Mouse (Mus musculus): ENCODE measurements around the gene Gga1.

Gga1 gene

DNA sequence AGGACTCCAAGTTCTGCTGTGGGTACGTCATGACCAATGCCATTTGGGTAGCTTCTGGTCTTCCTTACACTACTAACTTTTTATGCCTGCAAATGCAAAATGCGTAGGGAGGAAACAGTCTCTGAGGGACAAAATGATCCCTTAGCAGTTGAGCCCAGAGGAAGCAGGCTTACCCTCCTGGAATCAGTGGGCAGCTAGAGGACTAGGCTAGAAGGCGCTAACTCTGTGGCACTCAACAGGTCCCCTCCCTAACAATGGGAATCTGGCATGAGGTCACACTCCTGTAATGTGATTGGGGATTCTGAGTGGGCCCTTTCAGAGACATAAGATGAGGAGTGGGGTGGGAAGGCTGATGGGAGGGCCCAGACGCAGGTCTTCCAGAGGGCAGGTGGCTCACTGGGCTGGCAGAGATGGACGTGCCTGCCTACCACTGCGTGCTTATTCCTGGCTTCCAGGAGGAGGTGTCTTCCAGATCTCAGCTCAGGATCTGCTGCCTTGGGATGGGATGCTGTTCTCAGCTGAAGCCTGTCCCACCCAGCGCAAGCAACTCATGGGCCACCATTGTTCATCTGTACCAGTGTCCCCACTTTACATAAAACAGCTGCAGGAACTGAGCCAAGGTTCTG lies 53.9 kb downstream of the Gga1 start:
- intact Hi-C loops (cut with DNase I), result loop anchor here (2.0 kb wide), 1 partner anchor 16 kb away; no protein-coding TSS in a partner anchor

DNA sequence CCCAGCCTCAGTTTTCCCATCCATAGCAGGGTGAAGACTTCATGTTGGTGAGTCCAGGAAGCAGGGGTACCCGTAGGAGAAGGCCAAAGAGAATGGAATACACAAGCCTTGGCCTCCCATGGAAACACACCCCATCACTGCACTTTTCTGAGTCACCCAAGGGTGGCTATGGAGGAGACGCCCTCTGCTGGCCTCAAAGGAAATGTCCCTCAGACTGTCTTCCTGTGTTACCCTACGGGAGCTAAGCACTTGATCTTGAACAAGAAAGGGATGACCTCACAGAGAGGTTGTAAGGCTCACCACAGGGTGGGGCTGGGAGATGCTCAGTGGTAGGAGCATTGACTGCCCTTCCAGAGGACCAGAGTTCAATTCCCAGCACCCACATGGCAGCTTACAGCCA lies 54.6 kb downstream of the Gga1 start:
- intact Hi-C loops (cut with DNase I), result loop anchor here (2.0 kb wide), 1 partner anchor 17 kb away; no protein-coding TSS in a partner anchor

DNA sequence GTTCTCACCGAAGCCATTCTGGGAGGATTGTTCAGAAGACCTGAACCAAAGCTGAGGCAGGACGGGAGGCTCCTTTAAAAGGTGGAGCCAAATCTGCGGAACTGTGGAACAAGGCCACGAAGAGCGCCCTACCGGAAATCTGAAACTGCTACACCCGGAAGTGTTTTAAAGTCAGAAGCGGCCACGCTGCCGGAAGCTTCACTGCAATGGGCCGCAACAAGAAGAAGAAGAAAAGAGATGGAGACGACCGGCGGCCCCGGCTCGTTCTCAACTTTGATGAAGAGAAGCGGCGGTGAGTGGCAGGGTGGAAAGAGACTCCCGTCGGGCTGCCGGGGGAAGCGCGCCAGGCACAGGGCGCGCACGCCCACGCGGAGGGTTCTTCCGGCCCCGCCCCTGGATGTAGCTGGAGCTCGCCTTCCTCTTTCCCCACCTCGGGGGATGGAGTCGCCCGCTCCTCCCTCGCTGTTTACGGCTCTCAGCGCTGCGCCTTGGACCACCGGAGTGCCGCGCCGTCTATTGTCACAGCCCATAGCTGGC lies 57.9 kb downstream of the Gga1 start, which contains the start of gene Nol12:
Gene Nol12 (plus strand): TSS at position 150 of the 537 bp plus-strand sequence.
- intact Hi-C loops (cut with DNase I), result no loop called here

DNA sequence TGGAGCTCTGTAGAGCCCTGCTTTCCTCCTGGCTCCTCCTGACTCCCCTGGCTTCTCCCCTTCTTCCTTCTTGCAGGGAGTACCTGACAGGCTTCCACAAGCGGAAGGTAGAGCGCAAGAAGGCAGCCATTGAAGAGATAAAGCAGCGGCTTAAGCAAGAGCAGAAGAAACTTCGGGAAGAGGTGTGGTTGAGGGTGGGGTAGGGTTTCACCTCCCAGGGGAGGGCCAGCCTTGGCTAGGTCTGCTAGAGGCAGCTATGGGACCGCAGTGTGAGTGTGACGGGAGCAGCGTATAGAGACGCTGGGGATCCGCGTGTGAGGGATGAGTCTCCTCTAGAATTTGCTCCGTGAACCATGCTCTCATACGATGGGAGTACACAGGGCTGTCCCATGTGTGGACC lies 59.4 kb downstream of the Gga1 start:
- intact Hi-C loops (cut with DNase I), result no loop called here

DNA sequence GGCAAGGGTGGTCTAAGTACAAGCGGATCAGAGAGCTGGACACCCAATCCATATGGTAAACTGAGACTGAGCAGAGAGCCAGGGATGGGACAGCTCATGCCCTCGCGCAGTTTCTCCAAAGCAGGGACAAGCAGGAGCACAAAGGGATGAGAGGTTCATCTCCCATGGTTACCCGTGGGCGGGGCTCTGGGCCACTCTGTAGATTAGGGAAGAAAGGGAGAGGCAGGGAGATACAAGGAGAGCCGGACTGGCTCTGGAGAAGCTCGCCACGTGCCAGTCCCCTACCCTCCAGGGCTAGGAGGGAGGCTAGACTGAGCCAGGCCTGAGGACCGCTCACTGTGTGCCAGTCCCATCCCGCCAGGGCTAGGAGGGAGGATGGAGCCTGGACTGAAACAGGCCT lies 60.3 kb downstream of the Gga1 start:
- intact Hi-C loops (cut with DNase I), result no loop called here

DNA sequence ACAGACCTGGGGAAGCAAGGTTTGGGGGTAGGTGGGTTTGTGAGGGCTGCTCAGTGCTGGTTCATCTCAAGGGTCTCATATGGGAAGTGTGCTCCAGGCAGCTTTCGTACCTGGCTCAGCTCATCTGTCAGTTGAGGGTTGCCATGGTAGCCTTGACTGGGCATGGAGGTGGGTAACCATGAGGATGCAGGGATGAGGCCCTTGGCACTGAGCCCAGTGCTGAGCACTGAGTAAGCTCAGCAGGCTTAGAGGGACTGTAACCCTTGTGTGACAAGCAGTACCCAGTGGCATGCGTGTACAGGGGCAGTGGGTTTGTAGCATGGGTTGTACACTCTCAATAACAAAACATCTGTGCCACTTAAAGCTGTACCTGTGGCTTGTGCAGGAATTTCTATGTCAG lies 61.0 kb downstream of the Gga1 start:
- intact Hi-C loops (cut with DNase I), result no loop called here

DNA sequence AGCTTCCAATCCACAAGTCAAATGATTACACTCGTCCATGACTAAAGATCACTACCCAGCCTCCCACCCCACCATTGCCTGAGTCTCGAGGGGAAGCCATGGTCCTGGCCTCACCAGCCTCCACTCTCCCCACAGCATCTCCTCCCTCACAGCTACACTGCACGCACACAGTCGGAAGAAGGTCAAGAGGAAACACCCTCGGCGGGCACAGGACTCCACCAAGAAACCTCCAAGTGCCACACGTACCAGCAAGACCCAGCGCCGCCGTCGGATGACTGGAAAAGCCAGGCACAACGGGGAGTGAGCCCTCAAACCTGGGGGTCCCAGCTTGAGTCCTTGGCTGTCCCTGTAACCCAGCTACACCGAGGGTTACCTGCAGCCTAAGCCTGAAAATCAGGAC lies 63.3 kb downstream of the Gga1 start:
- intact Hi-C loops (cut with DNase I), result no loop called here

DNA sequence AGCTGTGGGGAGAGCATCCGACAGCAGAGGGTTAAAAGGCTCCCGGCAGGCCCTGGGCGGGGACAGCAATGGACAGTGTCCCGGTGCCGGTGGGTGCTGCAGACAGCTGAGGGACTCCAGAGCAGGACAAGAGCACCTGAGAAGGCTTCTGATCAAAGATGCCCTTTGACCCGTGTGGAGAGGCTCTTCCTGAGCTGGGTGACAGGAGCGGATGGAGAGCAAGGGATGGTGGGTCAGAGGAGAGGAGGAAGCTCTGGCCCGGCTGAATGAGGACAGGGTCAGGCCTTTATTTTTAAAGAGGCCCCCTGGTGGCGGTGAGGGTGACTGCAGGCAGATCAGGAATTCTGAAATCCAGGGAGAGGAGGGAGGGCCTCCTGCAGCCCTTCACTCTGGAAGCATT lies 65.7 kb downstream of the Gga1 start:
- intact Hi-C loops (cut with DNase I), result no loop called here

Small RNA genes lying within 50 kb of the gene (microRNA-seq; reads per million reads assigned to microRNA genes)
- 0.23 to 2.0 reads per million in 2 experiments for gene Mir6955

All from adrenal gland (tissue).